Mouse (Mus musculus) hindbrain, embryonic 10.5 days (tissue): Measurements from ENCODE around the gene Snd1. TPM values are rescaled to one million over a fixed set of nuclear protein-coding genes. Genes with fewer than 3 reads are reported as not detected.

Source experiments
- DNase-seq: peaks from one replicate; pipeline ENCODE4 v3.0.0-alpha.2; 2017; ENCODE audit warnings: low spot score
- H3K27ac ChIP-seq: fragments of 300-500 bp; sonication (generic); 2 replicates; pipeline ENCODE4 v1.5.1; 2016; ENCODE audit warnings: mild to moderate bottlenecking, moderate library complexity
- H3K27me3 ChIP-seq: fragments of 300-500 bp; sonication (generic); 2 replicates; pipeline ENCODE4 v1.6.1; 2016; ENCODE audit warnings: mild to moderate bottlenecking; ENCODE audit not compliant: poor library complexity, insufficient read depth, severe bottlenecking
- H3K36me3 ChIP-seq: fragments of 300-500 bp; sonication (generic); 2 replicates; pipeline ENCODE4 v1.6.1; 2016; ENCODE audit warnings: mild to moderate bottlenecking, moderate library complexity
- H3K4me1 ChIP-seq: fragments of 300-500 bp; sonication (generic); replicated peaks from 2 replicates; pipeline ENCODE4 v1.6.1; 2016; ENCODE audit warnings: mild to moderate bottlenecking
- H3K4me3 ChIP-seq: fragments of 300-500 bp; sonication (generic); 2 replicates; pipeline ENCODE4 v1.5.1; 2016; ENCODE audit warnings: mild to moderate bottlenecking, moderate library complexity
- H3K9me3 ChIP-seq: fragments of 300-500 bp; sonication (generic); 2 replicates; pipeline ENCODE4 v1.6.1; 2016; ENCODE audit warnings: mild to moderate bottlenecking, moderate library complexity
- WGBS: fragments of 180-500 bp; shearing (Covaris S2); methylation state at CpG from one replicate; pipeline ENCODE4 v1.1.7; 2016; 5-methylcytosine and 5-hydroxymethylcytosine counted together
- polyA plus RNA-seq: library from polyadenylated mRNA; unstranded; fragments of >200 nt; fragmentation: Nextera tagmentation; extraction: Ambion mirVana; gene quantifications from 2 replicates; pipeline ENCODE4 v1.2.1, GENCODE M21; 2016

The Snd1 gene
- polyA plus RNA-seq, 1 experiment from 2014 or later = 117 TPM

DNA sequence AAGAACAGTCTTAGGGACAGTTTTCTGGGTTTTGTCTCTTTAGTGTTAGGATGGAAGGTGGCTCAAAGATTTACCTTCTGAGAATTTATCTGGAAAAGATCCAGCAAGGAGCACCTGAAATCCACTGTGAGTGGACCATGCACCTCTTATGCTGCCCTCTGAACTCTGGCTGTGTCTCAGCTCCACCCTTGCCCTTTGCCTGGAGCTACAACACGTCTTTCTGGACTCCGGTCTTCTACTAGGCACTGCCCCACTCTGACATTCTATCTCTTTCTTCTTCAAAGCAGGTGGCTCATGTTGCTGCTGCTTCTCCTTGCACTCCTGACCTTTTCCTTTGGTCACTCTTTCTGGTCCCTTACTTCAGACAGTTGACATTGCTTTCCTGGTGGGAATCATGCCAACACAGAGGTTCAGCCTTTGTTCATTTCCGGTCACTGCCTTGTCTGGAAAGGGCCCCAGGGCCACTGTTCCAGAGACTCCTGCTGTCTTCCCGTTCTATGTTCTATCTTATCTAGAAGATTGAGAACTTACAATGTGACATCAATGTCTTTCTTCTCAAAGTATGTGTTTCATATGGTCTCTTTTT is 4.8 kb upstream of the Snd1 start:
- WGBS = 63% methylated on average over 4 of the region's 4 CpGs
- Histone ChIP-seq H3K27ac (no peak overlapping the region), H3K9me3 (no peaks in the 10 kb centered on the region), H3K4me1 (no peaks in the 10 kb centered on the region), H3K36me3 (no peaks in the 10 kb centered on the region), H3K27me3 (no peaks in the 10 kb centered on the region), H3K4me3 (no peak overlapping the region)
- no peak for DNase-seq

DNA sequence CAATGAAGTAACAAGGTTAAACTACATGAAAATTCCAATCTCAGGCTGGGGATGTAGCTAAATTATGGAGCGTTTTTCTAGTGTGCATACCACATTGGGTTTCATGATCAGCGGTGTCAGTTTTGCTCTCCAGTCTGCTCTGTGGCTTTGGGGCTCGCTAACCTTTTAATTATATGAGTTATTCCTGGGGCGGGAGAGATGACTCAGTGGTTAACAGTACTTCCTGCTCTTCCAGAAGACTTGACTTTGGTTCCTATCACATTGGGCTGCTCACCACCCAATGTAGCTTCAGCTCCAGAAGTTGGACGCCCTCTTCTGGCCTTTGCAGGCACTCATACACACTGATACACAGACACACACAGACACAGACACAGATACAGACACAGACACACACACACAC is 4.3 kb upstream of the Snd1 start:
- 82% methylated on average over 5 of the region's 5 CpGs for WGBS

GRCm38 (mm10) chr6:28471284-28472035 is 3.5 kb upstream of the Snd1 start:
- Histone ChIP-seq H3K36me3 (no peaks in the 10 kb centered on the region), H3K27ac (no peak overlapping the region), H3K4me3 (no peak overlapping the region), H3K27me3 (no peaks in the 10 kb centered on the region), H3K4me1 (no peaks in the 10 kb centered on the region), H3K9me3 (no peaks in the 10 kb centered on the region)
- 86% methylated on average over 9 of the region's 9 CpGs for WGBS
- no peak for DNase-seq

More for the DNA sequence above, 4.3 kb upstream of the Snd1 start:
- H3K4me3 ChIP-seq = no peak overlapping the region
- no peaks in the 10 kb centered on the region for H3K4me1 ChIP-seq
- no peaks in the 10 kb centered on the region for H3K9me3 ChIP-seq
- H3K27me3 ChIP-seq = no peaks in the 10 kb centered on the region
- no peak for DNase-seq
- H3K36me3 ChIP-seq = no peaks in the 10 kb centered on the region
- no peak overlapping the region for H3K27ac ChIP-seq

- no peaks in the 10 kb centered on the region for H3K9me3 ChIP-seq
- H3K4me3 ChIP-seq = no peak overlapping the region
- peaks cover 5% of the 10 kb centered on the region for H3K4me1 ChIP-seq
- no peak for DNase-seq
- H3K36me3 ChIP-seq = no peaks in the 10 kb centered on the region
- no peaks in the 10 kb centered on the region for H3K27me3 ChIP-seq
- WGBS = 89% methylated on average over 4 of the region's 4 CpGs
- no peak overlapping the region for H3K27ac ChIP-seq
These were observed 728 bp upstream of the Snd1 start for GRCm38 (mm10) chr6:28474211-28474610.

DNA sequence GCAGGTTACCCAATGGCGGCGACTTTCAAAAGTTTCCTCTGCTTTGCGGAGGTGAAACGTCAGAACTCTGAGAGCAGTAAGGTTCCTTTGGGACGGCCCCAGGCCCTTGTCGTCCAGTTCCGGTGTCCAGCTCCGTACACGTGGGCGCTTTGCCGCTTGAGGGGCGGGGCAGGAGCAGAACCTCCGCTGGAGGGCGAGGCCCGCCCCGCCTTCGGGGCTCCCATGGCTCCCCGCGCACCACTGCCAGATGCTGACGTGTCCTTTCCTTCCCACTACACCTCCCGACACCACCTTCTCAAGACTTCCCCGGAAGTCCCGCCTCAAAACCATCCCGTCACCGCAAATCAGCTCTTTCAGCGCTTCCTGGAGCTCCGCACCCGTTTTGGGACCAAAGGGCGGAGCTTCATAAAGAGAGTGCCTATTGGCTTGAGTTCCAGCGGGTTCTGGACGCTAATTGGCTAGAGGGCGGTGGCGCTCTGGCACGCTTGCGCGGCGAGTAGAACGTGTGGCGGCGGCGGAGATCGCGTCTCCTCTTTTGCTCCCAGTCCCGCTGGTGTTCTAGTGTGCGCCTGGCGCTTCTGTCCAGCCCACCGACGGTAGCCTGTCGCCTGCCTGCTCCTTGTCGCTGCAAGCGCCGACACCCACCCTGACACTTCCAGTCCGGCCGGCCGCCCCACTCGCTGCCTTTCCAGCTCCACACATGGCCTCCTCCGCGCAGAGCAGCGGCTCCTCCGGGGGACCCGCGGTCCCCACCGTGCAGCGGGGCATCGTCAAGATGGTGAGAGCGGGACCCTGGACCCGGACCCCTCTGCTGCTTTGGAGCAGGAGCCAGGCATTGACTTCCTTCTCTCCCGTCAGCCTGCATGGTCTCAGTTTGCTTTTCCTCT is 5.2 kb downstream of the Snd1 start:
- Histone ChIP-seq H3K27ac (peak overlapping the region; percentile 89), H3K27me3 (no peaks in the 10 kb centered on the region), H3K4me3 (peak overlapping the region; percentile 93), H3K9me3 (no peaks in the 10 kb centered on the region), H3K36me3 (peaks cover 10% of the 10 kb centered on the region; the same call in 1 of the 2 replicates), H3K4me1 (peaks cover 39% of the 10 kb centered on the region)
- DNase-seq = peak; percentile 99
- under 1% methylated on average over 68 of the region's 68 CpGs for WGBS

GRCm38 (mm10) chr6:28480752-28481492 is 6.0 kb downstream of the Snd1 start:
- Histone ChIP-seq H3K9me3 (no peaks in the 10 kb centered on the region), H3K36me3 (peaks cover 10% of the 10 kb centered on the region; the same call in 1 of the 2 replicates), H3K27ac (peak overlapping the region; percentile 89), H3K27me3 (no peaks in the 10 kb centered on the region), H3K4me1 (peaks cover 39% of the 10 kb centered on the region), H3K4me3 (peak overlapping the region; percentile 93)
- DNase-seq = no peak
- 8% methylated on average over 21 of the region's 21 CpGs for WGBS

DNA sequence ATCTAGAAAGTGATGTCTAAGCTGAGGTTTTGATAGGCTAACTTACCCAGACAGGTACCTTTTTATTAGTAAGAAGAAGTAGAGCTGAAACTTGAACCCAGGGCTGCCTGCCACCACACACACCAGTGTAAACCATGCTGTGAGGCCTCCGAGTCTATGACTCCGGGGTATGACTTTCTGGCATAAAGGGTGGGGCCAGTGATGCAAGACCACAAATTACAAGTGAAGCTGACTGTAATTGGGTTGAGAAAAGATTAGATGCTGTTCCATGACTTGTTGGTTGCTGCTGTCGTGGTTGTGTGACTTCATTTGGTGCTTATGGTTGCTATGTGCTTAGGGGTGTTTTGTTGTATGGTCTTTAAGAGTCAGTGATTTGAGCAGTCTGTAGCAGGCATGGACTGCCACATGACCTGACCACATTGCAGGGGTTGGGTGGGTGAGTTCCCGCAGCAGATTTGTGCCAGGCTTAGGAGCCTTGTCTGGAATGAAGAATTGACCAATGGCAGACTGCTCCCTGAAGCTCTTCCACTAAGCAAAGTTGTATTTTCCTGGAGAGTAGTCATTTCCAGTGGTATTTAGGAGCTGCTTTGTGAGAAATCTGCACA is 7.9 kb downstream of the Snd1 start:
- Histone ChIP-seq H3K4me1 (peaks cover 39% of the 10 kb centered on the region), H3K36me3 (peaks cover 13% of the 10 kb centered on the region; the same call in 1 of the 2 replicates), H3K9me3 (no peaks in the 10 kb centered on the region), H3K4me3 (no peak overlapping the region), H3K27me3 (no peaks in the 10 kb centered on the region), H3K27ac (no peak overlapping the region)
- WGBS = 85% methylated on average over 4 of the region's 4 CpGs
- no peak for DNase-seq

- DNase-seq = no peak
- Histone ChIP-seq H3K27me3 (no peaks in the 10 kb centered on the region), H3K9me3 (no peaks in the 10 kb centered on the region), H3K4me1 (peaks cover 26% of the 10 kb centered on the region), H3K4me3 (no peak overlapping the region), H3K27ac (no peak overlapping the region), H3K36me3 (peaks cover 36% of the 10 kb centered on the region)
- 91% methylated on average over 2 of the region's 2 CpGs for WGBS
These were observed 11.1 kb downstream of the Snd1 start for GRCm38 (mm10) chr6:28486008-28486407.

GRCm38 (mm10) chr6:28486471-28486870 is 11.5 kb downstream of the Snd1 start:
- Histone ChIP-seq H3K9me3 (no peaks in the 10 kb centered on the region), H3K4me1 (peaks cover 21% of the 10 kb centered on the region), H3K27me3 (no peaks in the 10 kb centered on the region), H3K36me3 (peaks cover 40% of the 10 kb centered on the region), H3K27ac (no peak overlapping the region), H3K4me3 (no peak overlapping the region)
- WGBS = 81% methylated on average over 2 of the region's 2 CpGs
- no peak for DNase-seq

DNA sequence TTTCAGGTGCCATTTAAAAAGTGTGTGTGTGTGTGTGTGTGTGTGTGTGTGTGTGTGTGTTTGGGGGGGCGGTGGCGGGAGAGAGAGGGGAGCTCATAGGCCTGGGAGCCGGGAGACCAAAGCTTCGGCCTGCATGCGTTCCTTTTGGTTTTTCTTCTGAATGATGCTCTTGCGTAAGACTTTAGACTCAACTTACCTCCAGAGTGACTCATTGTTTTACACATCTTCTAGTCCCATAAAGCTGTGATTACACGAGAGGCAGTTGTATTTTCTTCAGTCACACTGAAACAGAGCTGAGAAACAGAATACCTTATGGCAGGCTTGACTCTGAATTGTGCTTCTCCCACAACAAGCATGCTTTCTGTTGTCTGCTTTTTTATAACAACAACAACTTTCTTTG is 12.0 kb downstream of the Snd1 start:
- no peak for DNase-seq
- WGBS = 91% methylated on average over 7 of the region's 7 CpGs
- Histone ChIP-seq H3K9me3 (no peaks in the 10 kb centered on the region), H3K36me3 (peaks cover 41% of the 10 kb centered on the region), H3K27me3 (no peaks in the 10 kb centered on the region), H3K27ac (no peak overlapping the region), H3K4me1 (peaks cover 17% of the 10 kb centered on the region), H3K4me3 (no peak overlapping the region)

DNA sequence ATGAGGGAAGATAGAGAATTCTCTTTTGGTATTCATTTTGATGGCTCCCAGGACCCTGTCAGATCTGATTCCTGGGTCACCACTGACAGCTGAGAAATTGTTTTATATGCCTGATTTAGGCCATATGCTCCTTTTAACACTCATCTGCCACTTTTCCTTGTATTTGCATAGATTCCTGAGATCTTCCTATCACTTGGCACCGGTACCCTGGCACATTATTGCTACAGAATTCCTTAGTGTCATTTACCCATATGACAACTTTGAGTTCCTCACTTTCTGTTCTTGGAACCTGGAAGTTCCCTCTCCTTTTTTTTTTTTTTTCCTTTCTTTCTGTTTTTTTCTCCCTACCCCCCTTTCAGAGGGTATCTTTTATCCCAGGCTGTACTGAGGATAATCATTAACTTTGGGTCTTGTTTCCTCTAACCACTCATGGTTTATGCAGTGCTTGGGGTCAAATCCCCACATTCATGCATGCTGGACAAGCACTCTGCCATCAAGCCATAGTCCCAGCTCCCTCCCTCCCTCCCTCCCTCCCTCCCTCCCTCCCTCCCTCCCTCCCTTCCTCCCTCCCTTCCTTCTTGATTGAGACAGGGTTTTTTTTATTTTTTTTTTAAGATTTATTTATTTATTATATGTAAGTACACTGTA is 13.4 kb downstream of the Snd1 start:
- no peak for DNase-seq
- 95% methylated on average over 1 of the region's 1 CpGs for WGBS

GRCm38 (mm10) chr6:28490612-28491011 is 15.7 kb downstream of the Snd1 start:
- WGBS = 89% methylated on average over 5 of the region's 5 CpGs

More for the DNA sequence above, 13.4 kb downstream of the Snd1 start:
- no peak overlapping the region for H3K4me3 ChIP-seq
- H3K27ac ChIP-seq = no peak overlapping the region
- H3K4me1 ChIP-seq = 0 out of 2 replicates have a peak, but pooled peaks cover 3% of the 10 kb centered on the region
- peaks cover 54% of the 10 kb centered on the region for H3K36me3 ChIP-seq
- H3K9me3 ChIP-seq = no peaks in the 10 kb centered on the region
- no peaks in the 10 kb centered on the region for H3K27me3 ChIP-seq

More at GRCm38 (mm10) chr6:28490612-28491011, 15.7 kb downstream of the Snd1 start:
- Histone ChIP-seq H3K27ac (no peak overlapping the region), H3K36me3 (peaks cover 60% of the 10 kb centered on the region), H3K9me3 (no peaks in the 10 kb centered on the region), H3K4me1 (no peaks in the 10 kb centered on the region), H3K4me3 (no peak overlapping the region), H3K27me3 (no peaks in the 10 kb centered on the region)
- no peak for DNase-seq
